In genomic region chr7:29785888-29786287, GRCm38 (mm10) we compare ENCODE assay signal across 11 mouse cellular contexts. TPM values are rescaled to one million over a fixed set of nuclear protein-coding genes. Genes with fewer than 3 reads are reported as not detected.
A peak's percentile ranks its signal among the peaks of the same experiment; 100 is the strongest.
DNase-seq lines count a peak whose midpoint lies in the region; ATAC-seq and TF ChIP-seq lines count a peak whose summit lies in the region.
"Had no signal": no experiment of that assay in that cellular context is flagged by ENCODE, and none has a peak within 500 bp of the region (broad histone marks: within the 10 kb centered on the region; RNA-seq: fewer than 3 reads in every experiment).

No protein-coding gene starts in this region.

- TF ChIP-seq CTCF in E14TG2a.4 (conservative IDR thresholded peaks at IDR 0.05; ENCODE audit: low read length) = no peak

- H3K9ac ChIP-seq in forebrain, embryonic 14.5 days (ENCODE audit: low read length) = peak overlapping the region; percentile 94
- H3K9ac ChIP-seq in liver, embryonic 12.5 days = no peak overlapping the region

- no peaks in the 10 kb centered on the region for H3K27me3 ChIP-seq in heart, embryonic 10.5 days (ENCODE audit: insufficient read depth, poor library complexity, severe bottlenecking)
- no peaks in the 10 kb centered on the region for H3K27me3 ChIP-seq in E14TG2a.4 (ENCODE audit: insufficient read depth, low read length)
- H3K27me3 ChIP-seq in forebrain, embryonic 14.5 days (replicated peaks; ENCODE audit: control insufficient read depth, insufficient read depth, low read length) = no peaks in the 10 kb centered on the region
- H3K27me3 ChIP-seq in liver, embryonic 12.5 days (replicated peaks) = no peaks in the 10 kb centered on the region

- H3K9me3 ChIP-seq in heart, embryonic 10.5 days = no peaks in the 10 kb centered on the region
- peaks cover 8% of the 10 kb centered on the region; the same call in 1 of the 2 replicates for H3K9me3 ChIP-seq in E14TG2a.4 (ENCODE audit: low read length)
- H3K9me3 ChIP-seq in forebrain, embryonic 14.5 days (replicated peaks; ENCODE audit: control insufficient read depth, low read length) = no peaks in the 10 kb centered on the region
- no peaks in the 10 kb centered on the region for H3K9me3 ChIP-seq in liver, embryonic 12.5 days (replicated peaks)

- ATAC-seq in forebrain, embryonic 14.5 days = no peak
- ATAC-seq in liver, embryonic 12.5 days = no peak

- 81% methylated on average over 5 of the region's 5 CpGs for WGBS in heart, embryonic 10.5 days
- 78% methylated on average over 5 of the region's 5 CpGs for WGBS in forebrain, embryonic 14.5 days
- 72% methylated on average over 5 of the region's 5 CpGs for WGBS in liver, embryonic 12.5 days (ENCODE audit: insufficient replicate concordance)

- no peak overlapping the region for H3K27ac ChIP-seq in heart, embryonic 10.5 days
- H3K27ac ChIP-seq in forebrain, embryonic 14.5 days (ENCODE audit: low read depth, low read length) = no peak overlapping the region
- H3K27ac ChIP-seq in liver, embryonic 12.5 days = no peak overlapping the region

- no peak for DNase-seq in heart, embryonic 10.5 days (ENCODE audit: low spot score)
- DNase-seq in heart, adult 18-20 months = no peak
- DNase-seq in forebrain, embryonic 14.5 days (ENCODE audit: low spot score) = no peak
- DNase-seq in testis, postnatal 14 days (ENCODE audit: low spot score) = no peak
- no peak for DNase-seq in layer of hippocampus, postnatal 36 days
- DNase-seq in embryo, embryonic 10 days (ENCODE audit: low spot score) = no peak
- DNase-seq: right cerebral cortex, postnatal 4 days had no signal

- peak overlapping the region; percentile 75 for H3K4me2 ChIP-seq in forebrain, embryonic 14.5 days (ENCODE audit: low read length)
- H3K4me2 ChIP-seq in liver, embryonic 12.5 days = 0 out of 2 replicates have a peak overlapping the region, but pooled peaks have one; percentile 95

- peaks cover 14% of the 10 kb centered on the region; the same call in 1 of the 2 replicates for H3K4me1 ChIP-seq in heart, embryonic 10.5 days
- H3K4me1 ChIP-seq in E14TG2a.4 (replicated peaks; ENCODE audit: low read depth, low read length) = peaks cover 28% of the 10 kb centered on the region
- peaks cover 16% of the 10 kb centered on the region for H3K4me1 ChIP-seq in forebrain, embryonic 14.5 days (ENCODE audit: control insufficient read depth, insufficient read depth, low read length)
- H3K4me1 ChIP-seq in liver, embryonic 12.5 days = peaks cover 21% of the 10 kb centered on the region; the same call in 1 of the 2 replicates

- peak overlapping the region; percentile 93 for H3K4me3 ChIP-seq in heart, embryonic 10.5 days
- peak overlapping the region; percentile 52 for H3K4me3 ChIP-seq in E14TG2a.4 (replicated peaks; ENCODE audit: low read length)
- peak overlapping the region; percentile 84 for H3K4me3 ChIP-seq in forebrain, embryonic 14.5 days (ENCODE audit: low read depth, low read length)
- H3K4me3 ChIP-seq in liver, embryonic 12.5 days = no peak overlapping the region

- H3K36me3 ChIP-seq in heart, embryonic 10.5 days = peaks cover 40% of the 10 kb centered on the region
- peaks cover 23% of the 10 kb centered on the region for H3K36me3 ChIP-seq in E14TG2a.4 (ENCODE audit: insufficient read depth, low read length)
- peaks cover 42% of the 10 kb centered on the region for H3K36me3 ChIP-seq in forebrain, embryonic 14.5 days (ENCODE audit: control insufficient read depth, insufficient read depth, low read length)
- peaks cover 20% of the 10 kb centered on the region for H3K36me3 ChIP-seq in liver, embryonic 12.5 days

RNA-seq across cellular contexts. Expression of gene Zfp30, which starts 2.1 kb away (rescaled TPM):
- polyA plus RNA-seq in heart, embryonic 10.5 days (2016; fragmentation: Nextera tagmentation; extraction: Ambion mirVana) = 3.7 and 3.8 TPM in 2 replicates
- 1 to 10 TPM; 3.4 to 4.2 TPM for total RNA-seq in heart, adult 18-20 months (2021)
- 15.8 and 17.0 TPM in 2 replicates for polyA plus RNA-seq in forebrain, embryonic 14.5 days (2014; fragmentation: Nextera tagmentation; extraction: Ambion mirVana)
- polyA plus RNA-seq in liver, embryonic 12.5 days (2016; fragmentation: Nextera tagmentation; extraction: Ambion mirVana) = 0.88 and 1.0 TPM in 2 replicates
- total RNA-seq in layer of hippocampus, postnatal 36 days (2021) = 10 to 100 TPM in 1 of 2 experiments, 1 to 10 TPM in 1; 9.9 to 10.4 TPM

RNA-seq across cellular contexts. Expression of gene Zfp84, which starts 17.5 kb away (rescaled TPM):
- 8.3 and 9.8 TPM in 2 replicates for polyA plus RNA-seq in heart, embryonic 10.5 days (2016; fragmentation: Nextera tagmentation; extraction: Ambion mirVana)
- 10 to 100 TPM; 10.9 to 11.4 TPM for total RNA-seq in heart, adult 18-20 months (2021)
- 18.3 and 23.9 TPM in 2 replicates for polyA plus RNA-seq in forebrain, embryonic 14.5 days (2014; fragmentation: Nextera tagmentation; extraction: Ambion mirVana)
- polyA plus RNA-seq in liver, embryonic 12.5 days (2016; fragmentation: Nextera tagmentation; extraction: Ambion mirVana) = 5.0 and 5.1 TPM in 2 replicates
- total RNA-seq in layer of hippocampus, postnatal 36 days (2021) = 10 to 100 TPM; 20.9 TPM

RNA-seq across cellular contexts. Expression of gene Zfp790, which starts 30.0 kb away (rescaled TPM):
- polyA plus RNA-seq in heart, embryonic 10.5 days (2016; fragmentation: Nextera tagmentation; extraction: Ambion mirVana) = 10.5 and 10.8 TPM in 2 replicates
- 1 to 10 TPM; 9.1 to 9.8 TPM for total RNA-seq in heart, adult 18-20 months (2021)
- 23.0 and 34.3 TPM in 2 replicates for polyA plus RNA-seq in forebrain, embryonic 14.5 days (2014; fragmentation: Nextera tagmentation; extraction: Ambion mirVana)
- 5.5 and 6.6 TPM in 2 replicates for polyA plus RNA-seq in liver, embryonic 12.5 days (2016; fragmentation: Nextera tagmentation; extraction: Ambion mirVana)
- 10 to 100 TPM; 21.5 to 24.0 TPM for total RNA-seq in layer of hippocampus, postnatal 36 days (2021)

RNA-seq across cellular contexts. Expression of gene Catsperg2, which starts 59.1 kb away (rescaled TPM):
- not detected in 2 replicates for polyA plus RNA-seq in heart, embryonic 10.5 days (2016; fragmentation: Nextera tagmentation; extraction: Ambion mirVana)
- not detected for total RNA-seq in heart, adult 18-20 months (2021)
- polyA plus RNA-seq in forebrain, embryonic 14.5 days (2014; fragmentation: Nextera tagmentation; extraction: Ambion mirVana) = 0.17 and 0.20 TPM in 2 replicates
- not detected in 2 replicates for polyA plus RNA-seq in liver, embryonic 12.5 days (2016; fragmentation: Nextera tagmentation; extraction: Ambion mirVana)
- under 1 TPM; 0.28 to 0.37 TPM for total RNA-seq in layer of hippocampus, postnatal 36 days (2021)
- total RNA-seq: liver, adult 2 months had no signal
- polyA plus RNA-seq: C2C12; liver, adult 2 months had no signal
